Mouse (Mus musculus): ENCODE data around the gene Dmrt1.

DNA sequence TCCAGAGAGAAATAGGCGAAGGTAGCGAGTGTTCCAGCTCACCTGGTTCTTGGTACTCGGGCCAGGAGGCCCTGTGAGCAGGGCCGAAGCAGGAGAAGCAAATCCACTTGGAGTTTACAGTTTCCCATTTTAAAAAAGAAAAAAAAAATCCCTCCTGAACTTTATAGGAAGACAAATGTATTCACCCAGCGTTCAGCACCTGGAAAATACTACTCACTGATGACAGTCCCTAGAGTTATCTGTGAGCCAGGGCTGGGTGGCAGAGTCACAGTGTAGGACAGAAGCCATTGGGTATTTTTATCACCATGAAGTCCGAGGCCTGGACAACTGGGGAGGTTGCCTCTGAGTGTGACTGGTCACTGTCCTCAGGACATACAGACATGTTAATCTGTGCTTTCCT lies 136.4 kb downstream of the Dmrt1 start:
- no peak for TF ChIP-seq EP300 (IDR thresholded peaks at IDR 0.05; ENCODE audit: insufficient read depth, low read depth, low read length)
- no peak for TF ChIP-seq CTCF (IDR thresholded peaks at IDR 0.05; ENCODE audit: low read depth, low read length)
- no peak for TF ChIP-seq POLR2A (IDR thresholded peaks at IDR 0.05; ENCODE audit: insufficient read depth, low read length)
